Mouse (Mus musculus): ENCODE measurements around the gene Ccdc185. TPM values are rescaled to one million over a fixed set of nuclear protein-coding genes. Genes with fewer than 3 reads are reported as not detected.
A peak's percentile ranks its signal among the peaks of the same experiment; 100 is the strongest.

Ccdc185 gene
- total RNA-seq (2021), result not detected
- long read RNA-seq, experiment 1, result 0 reads
- long read RNA-seq, experiment 2, result 0 reads

- no peak for DNase-seq
- intact Hi-C loops (cut with DNase I), result no loop called here
- H3K27ac ChIP-seq, result no peak within 1 kb of the TSS
These were observed at the start of gene Ccdc185 for GRCm38 (mm10) chr1:182749080-182749479. Ccdc185 (minus strand) TSS chr1:182749180.

GRCm38 (mm10) chr1:182797048-182797447 lies 48.1 kb upstream of the Ccdc185 start:
- Histone ChIP-seq H3K4me3 (no peak overlapping the region), H3K27ac (no peak overlapping the region)
- TF ChIP-seq CTCF (IDR thresholded peaks at IDR 0.05), result no peak
- intact Hi-C loops (cut with DNase I), result no loop called here
- peak; percentile 31 for DNase-seq

More at GRCm38 (mm10) chr1:182749080-182749479, at the start of gene Ccdc185:
- no peak within 1 kb of the TSS for H3K4me3 ChIP-seq
- TF ChIP-seq CTCF (IDR thresholded peaks at IDR 0.05), result no peak

GRCm38 (mm10) chr1:182794628-182795027 lies 45.6 kb upstream of the Ccdc185 start:
- TF ChIP-seq CTCF (IDR thresholded peaks at IDR 0.05), result no peak
- no peak overlapping the region for H3K4me3 ChIP-seq
- intact Hi-C loops (cut with DNase I), result loop anchor here (5.0 kb wide), 1 partner anchor 232 kb away; no protein-coding TSS in a partner anchor
- no peak for DNase-seq
- no peak overlapping the region for H3K27ac ChIP-seq

- Histone ChIP-seq H3K27ac (no peak overlapping the region), H3K4me3 (no peak overlapping the region)
- no peak for DNase-seq
- no peak for TF ChIP-seq CTCF (IDR thresholded peaks at IDR 0.05)
- intact Hi-C loops (cut with DNase I), result loop anchor here (5.0 kb wide), 1 partner anchor 232 kb away; no protein-coding TSS in a partner anchor
These were observed 45.2 kb upstream of the Ccdc185 start for GRCm38 (mm10) chr1:182794221-182794620.

GRCm38 (mm10) chr1:182792521-182793071 lies 43.6 kb upstream of the Ccdc185 start:
- H3K27ac ChIP-seq, result peak overlapping the region; percentile 83
- TF ChIP-seq CTCF (IDR thresholded peaks at IDR 0.05), result peak; percentile 60
- H3K4me3 ChIP-seq, result peak overlapping the region; percentile 53
- peak; percentile 81 for DNase-seq
- intact Hi-C loops (cut with DNase I), result loop anchor here (5.0 kb wide), 1 partner anchor 230 kb away; no protein-coding TSS in a partner anchor

GRCm38 (mm10) chr1:182788896-182789295 lies 39.9 kb upstream of the Ccdc185 start:
- no peak for TF ChIP-seq CTCF (IDR thresholded peaks at IDR 0.05)
- H3K27ac ChIP-seq, result no peak overlapping the region
- intact Hi-C loops (cut with DNase I), result no loop called here
- no peak overlapping the region for H3K4me3 ChIP-seq
- DNase-seq, result no peak

GRCm38 (mm10) chr1:182787030-182787429 lies 38.0 kb upstream of the Ccdc185 start:
- DNase-seq, result no peak
- no peak overlapping the region for H3K4me3 ChIP-seq
- intact Hi-C loops (cut with DNase I), result no loop called here
- H3K27ac ChIP-seq, result no peak overlapping the region
- peak; percentile 21; the same call in 1 of the 2 replicates for TF ChIP-seq CTCF (IDR thresholded peaks at IDR 0.05)

GRCm38 (mm10) chr1:182785504-182785903 lies 36.5 kb upstream of the Ccdc185 start:
- H3K27ac ChIP-seq, result no peak overlapping the region
- no peak overlapping the region for H3K4me3 ChIP-seq
- intact Hi-C loops (cut with DNase I), result no loop called here
- no peak for DNase-seq
- no peak for TF ChIP-seq CTCF (IDR thresholded peaks at IDR 0.05)

GRCm38 (mm10) chr1:182784784-182785183 lies 35.8 kb upstream of the Ccdc185 start:
- no peak overlapping the region for H3K4me3 ChIP-seq
- no peak overlapping the region for H3K27ac ChIP-seq
- DNase-seq, result no peak
- TF ChIP-seq CTCF (IDR thresholded peaks at IDR 0.05), result no peak
- intact Hi-C loops (cut with DNase I), result no loop called here

GRCm38 (mm10) chr1:182783774-182784173 lies 34.8 kb upstream of the Ccdc185 start:
- intact Hi-C loops (cut with DNase I), result no loop called here
- no peak for TF ChIP-seq CTCF (IDR thresholded peaks at IDR 0.05)
- no peak for DNase-seq
- no peak overlapping the region for H3K27ac ChIP-seq
- no peak overlapping the region for H3K4me3 ChIP-seq

- no peak for TF ChIP-seq CTCF (IDR thresholded peaks at IDR 0.05)
- intact Hi-C loops (cut with DNase I), result no loop called here
- DNase-seq, result no peak
- H3K27ac ChIP-seq, result no peak overlapping the region
- no peak overlapping the region for H3K4me3 ChIP-seq
These were observed 30.1 kb upstream of the Ccdc185 start for GRCm38 (mm10) chr1:182779024-182779520.

GRCm38 (mm10) chr1:182778225-182778624 lies 29.2 kb upstream of the Ccdc185 start:
- Histone ChIP-seq H3K4me3 (no peak overlapping the region), H3K27ac (no peak overlapping the region)
- no peak for TF ChIP-seq CTCF (IDR thresholded peaks at IDR 0.05)
- intact Hi-C loops (cut with DNase I), result no loop called here
- DNase-seq, result no peak

- no peak for DNase-seq
- intact Hi-C loops (cut with DNase I), result no loop called here
- Histone ChIP-seq H3K27ac (no peak overlapping the region), H3K4me3 (no peak overlapping the region)
- no peak for TF ChIP-seq CTCF (IDR thresholded peaks at IDR 0.05)
These were observed 27.9 kb upstream of the Ccdc185 start for GRCm38 (mm10) chr1:182776749-182777410.
